Mouse (Mus musculus): ENCODE data around the gene Dlgap3. TPM values are rescaled to one million over a fixed set of nuclear protein-coding genes. Genes with fewer than 3 reads are reported as not detected.

Dlgap3 gene
- total RNA-seq (2021), result 100 to 1,000 TPM; 396 to 399 TPM

- intact Hi-C loops (cut with DNase I), result loop anchor here (2.0 to 10.0 kb wide), 3 partner anchors 66 to 146 kb away; partner anchors contain the start of genes Gja4 and Zmym6
- peak in 1 of 2 experiments; percentile 45 for DNase-seq (ENCODE audit: low spot score in 2 of 2)
Observed at GRCm38 (mm10) chr4:127168914-127169345, at the start of gene Dlgap3. TSS of gene Dlgap3 (plus strand) at chr4:127169204.

GRCm38 (mm10) chr4:127123391-127123790 is 45.6 kb upstream of the Dlgap3 start, which contains the start of gene Tmem35b:
TSS of gene Tmem35b (plus strand) at chr4:127123691.
- DNase-seq (ENCODE audit: low spot score in 2 of 2), result no peak
- intact Hi-C loops (cut with DNase I), result no loop called here

GRCm38 (mm10) chr4:127124331-127124730 is 44.7 kb upstream of the Dlgap3 start:
- intact Hi-C loops (cut with DNase I), result no loop called here
- DNase-seq (ENCODE audit: low spot score in 2 of 2), result no peak

- intact Hi-C loops (cut with DNase I), result no loop called here
- DNase-seq (ENCODE audit: low spot score in 2 of 2), result peak; percentile 28 to 49
Observed at GRCm38 (mm10) chr4:127125834-127126463, 43.1 kb upstream of the Dlgap3 start.

- no peak for DNase-seq (ENCODE audit: low spot score in 2 of 2)
- intact Hi-C loops (cut with DNase I), result no loop called here
Observed at GRCm38 (mm10) chr4:127134687-127135086, 34.3 kb upstream of the Dlgap3 start.

GRCm38 (mm10) chr4:127137591-127137990 is 31.4 kb upstream of the Dlgap3 start:
- no peak for DNase-seq (ENCODE audit: low spot score in 2 of 2)
- intact Hi-C loops (cut with DNase I), result no loop called here

GRCm38 (mm10) chr4:127138486-127138885 is 30.5 kb upstream of the Dlgap3 start:
- intact Hi-C loops (cut with DNase I), result no loop called here
- no peak for DNase-seq (ENCODE audit: low spot score in 2 of 2)

GRCm38 (mm10) chr4:127150031-127150430 is 19.0 kb upstream of the Dlgap3 start:
- intact Hi-C loops (cut with DNase I), result no loop called here
- DNase-seq (ENCODE audit: low spot score in 2 of 2), result no peak

GRCm38 (mm10) chr4:127153345-127153744 is 15.7 kb upstream of the Dlgap3 start:
- DNase-seq (ENCODE audit: low spot score in 2 of 2), result no peak
- intact Hi-C loops (cut with DNase I), result no loop called here

- DNase-seq (ENCODE audit: low spot score in 2 of 2), result no peak
- intact Hi-C loops (cut with DNase I), result no loop called here
Observed at GRCm38 (mm10) chr4:127155757-127156156, 13.2 kb upstream of the Dlgap3 start.

GRCm38 (mm10) chr4:127157746-127158145 is 11.3 kb upstream of the Dlgap3 start:
- no peak for DNase-seq (ENCODE audit: low spot score in 2 of 2)
- intact Hi-C loops (cut with DNase I), result no loop called here

GRCm38 (mm10) chr4:127163926-127164325 is 5.1 kb upstream of the Dlgap3 start:
- intact Hi-C loops (cut with DNase I), result loop anchor here (10.0 kb wide), 1 partner anchor 151 kb away; the partner anchor contains the start of gene Gja4
- DNase-seq (ENCODE audit: low spot score in 2 of 2), result no peak

- intact Hi-C loops (cut with DNase I), result loop anchor here (10.0 kb wide), 1 partner anchor 148 kb away; the partner anchor contains the start of gene Gja4
- no peak for DNase-seq (ENCODE audit: low spot score in 2 of 2)
Observed at GRCm38 (mm10) chr4:127167096-127167495, 1.9 kb upstream of the Dlgap3 start.

- DNase-seq (ENCODE audit: low spot score in 2 of 2), result peak; percentile 12 to 47
- intact Hi-C loops (cut with DNase I), result loop anchor here (2.0 to 10.0 kb wide), 3 partner anchors 67 to 147 kb away; partner anchors contain the start of genes Gja4 and Zmym6
Observed at GRCm38 (mm10) chr4:127167731-127168130, 1.3 kb upstream of the Dlgap3 start.

GRCm38 (mm10) chr4:127168211-127168913 is 642 bp upstream of the Dlgap3 start:
- intact Hi-C loops (cut with DNase I), result loop anchor here (2.0 to 10.0 kb wide), 3 partner anchors 66 to 146 kb away; partner anchors contain the start of genes Gja4 and Zmym6

GRCm38 (mm10) chr4:127169346-127170221 is 580 bp downstream of the Dlgap3 start:
- DNase-seq (ENCODE audit: low spot score in 2 of 2), result peak; percentile 46 to 72
- intact Hi-C loops (cut with DNase I), result loop anchor here (2.0 to 10.0 kb wide), 3 partner anchors 65 to 145 kb away; partner anchors contain the start of genes Gja4 and Zmym6

More at GRCm38 (mm10) chr4:127168211-127168913, 642 bp upstream of the Dlgap3 start:
- peak; percentile 74 to 78 for DNase-seq (ENCODE audit: low spot score in 2 of 2)

- intact Hi-C loops (cut with DNase I), result no loop called here
- peak; percentile 61 to 95 for DNase-seq (ENCODE audit: low spot score in 2 of 2)
Observed at GRCm38 (mm10) chr4:127170866-127171265, 1.9 kb downstream of the Dlgap3 start.

- intact Hi-C loops (cut with DNase I), result no loop called here
Observed at GRCm38 (mm10) chr4:127171341-127171905, 2.4 kb downstream of the Dlgap3 start.

GRCm38 (mm10) chr4:127172119-127172518 is 3.1 kb downstream of the Dlgap3 start:
- peak; percentile 33 to 54 for DNase-seq (ENCODE audit: low spot score in 2 of 2)
- intact Hi-C loops (cut with DNase I), result no loop called here

More at GRCm38 (mm10) chr4:127171341-127171905, 2.4 kb downstream of the Dlgap3 start:
- peak; percentile 12 to 21 for DNase-seq (ENCODE audit: low spot score in 2 of 2)
